Mouse (Mus musculus) midbrain, embryonic 10.5 days (tissue): ENCODE results near the gene Gm3839. TPM values are rescaled to one million over a fixed set of nuclear protein-coding genes. Genes with fewer than 3 reads are reported as not detected.
"Not testable (repeated sequence)": the region's sequence is repeated elsewhere in the genome, so short reads cannot be mapped to it uniquely, and the experiment has no call there.

ENCODE experiments used
- DNase-seq: peaks from one replicate; pipeline ENCODE4 v3.0.0-alpha.2; 2017; ENCODE audit warnings: low spot score
- H3K27ac ChIP-seq: fragments of 300-500 bp; sonication (generic); replicated peaks from 2 replicates; pipeline ENCODE4 v1.5.1; 2016; ENCODE audit warnings: mild to moderate bottlenecking
- H3K27me3 ChIP-seq: fragments of 300-500 bp; sonication (generic); 2 replicates; pipeline ENCODE4 v1.6.1; 2016; ENCODE audit warnings: low read depth, mild to moderate bottlenecking; ENCODE audit not compliant: poor library complexity, severe bottlenecking
- H3K36me3 ChIP-seq: fragments of 300-500 bp; sonication (generic); 2 replicates; pipeline ENCODE4 v1.6.1; 2016; ENCODE audit warnings: mild to moderate bottlenecking, moderate library complexity
- H3K4me1 ChIP-seq: fragments of 300-500 bp; sonication (generic); 2 replicates; pipeline ENCODE4 v1.6.1; 2016
- H3K4me3 ChIP-seq: fragments of 300-500 bp; sonication (generic); 2 replicates; pipeline ENCODE4 v1.5.1; 2016; ENCODE audit warnings: mild to moderate bottlenecking, moderate library complexity
- H3K9me3 ChIP-seq: fragments of 300-500 bp; sonication (generic); replicated peaks from 2 replicates; pipeline ENCODE4 v1.6.1; 2016; ENCODE audit warnings: mild to moderate bottlenecking
- WGBS: fragments of 180-500 bp; shearing (Covaris S2); methylation state at CpG from one replicate; pipeline ENCODE4 v1.1.7; 2016; 5-methylcytosine and 5-hydroxymethylcytosine counted together
- polyA plus RNA-seq: library from polyadenylated mRNA; unstranded; fragments of >200 nt; fragmentation: Nextera tagmentation; extraction: Ambion mirVana; gene quantifications from 2 replicates; pipeline ENCODE4 v1.2.1, GENCODE M21; 2016

Gm3839 gene
- polyA plus RNA-seq, result 2.7 TPM in 2 replicates

- not testable (repeated sequence) for H3K4me1 ChIP-seq, H3K27me3 ChIP-seq, DNase-seq, H3K9me3 ChIP-seq, H3K4me3 ChIP-seq, H3K36me3 ChIP-seq, H3K27ac ChIP-seq
Measured at GRCm38 (mm10) chr14:11356626-11357025, at the start of gene Gm3839. Gm3839 (minus strand) TSS chr14:11356726.

GRCm38 (mm10) chr14:11405661-11406060 lies 49.1 kb upstream of the Gm3839 start:
- Histone ChIP-seq H3K4me3 (no peak overlapping the region), H3K27me3 (peaks cover 1% of the 10 kb centered on the region; the same call in 1 of the 2 replicates), H3K27ac (no peak overlapping the region), H3K9me3 (no peaks in the 10 kb centered on the region), H3K4me1 (no peaks in the 10 kb centered on the region), H3K36me3 (no peaks in the 10 kb centered on the region)
- WGBS, result 86% methylated on average over 9 of the region's 9 CpGs
- DNase-seq, result no peak

GRCm38 (mm10) chr14:11377846-11378245 lies 21.3 kb upstream of the Gm3839 start:
- H3K27ac ChIP-seq, result no peak overlapping the region

GRCm38 (mm10) chr14:11375225-11375624 lies 18.7 kb upstream of the Gm3839 start:
- H3K4me1 ChIP-seq, result no peaks in the 10 kb centered on the region
- H3K36me3 ChIP-seq, result no peaks in the 10 kb centered on the region
- H3K9me3 ChIP-seq, result no peaks in the 10 kb centered on the region
- no peak overlapping the region for H3K4me3 ChIP-seq
- no peak for DNase-seq
- H3K27ac ChIP-seq, result no peak overlapping the region
- WGBS, result 93% methylated on average over 5 of the region's 5 CpGs
- no peaks in the 10 kb centered on the region for H3K27me3 ChIP-seq

More at GRCm38 (mm10) chr14:11377846-11378245, 21.3 kb upstream of the Gm3839 start:
- no peaks in the 10 kb centered on the region for H3K36me3 ChIP-seq
- H3K4me1 ChIP-seq, result no peaks in the 10 kb centered on the region
- H3K4me3 ChIP-seq, result no peak overlapping the region
- DNase-seq, result no peak
- H3K27me3 ChIP-seq, result no peaks in the 10 kb centered on the region
- 94% methylated on average over 3 of the region's 3 CpGs for WGBS
- no peaks in the 10 kb centered on the region for H3K9me3 ChIP-seq

GRCm38 (mm10) chr14:11346086-11346485 lies 10.4 kb downstream of the Gm3839 start:
- Histone ChIP-seq H3K9me3 (no peaks in the 10 kb centered on the region; the same call in 1 of the 2 replicates), H3K4me3 (no peak overlapping the region), H3K36me3 (no peaks in the 10 kb centered on the region), H3K27me3 (no peaks in the 10 kb centered on the region), H3K4me1 (no peaks in the 10 kb centered on the region), H3K27ac (no peak overlapping the region)
- 92% methylated on average over 3 of the region's 3 CpGs for WGBS
- no peak for DNase-seq

GRCm38 (mm10) chr14:11329993-11330392 lies 26.5 kb downstream of the Gm3839 start:
- H3K4me3 ChIP-seq, result no peak overlapping the region
- H3K27ac ChIP-seq, result no peak overlapping the region
- H3K9me3 ChIP-seq, result no peaks in the 10 kb centered on the region
- H3K36me3 ChIP-seq, result no peaks in the 10 kb centered on the region
- no peaks in the 10 kb centered on the region for H3K27me3 ChIP-seq
- DNase-seq, result no peak
- no peaks in the 10 kb centered on the region for H3K4me1 ChIP-seq
- WGBS, result 53% methylated on average over 2 of the region's 2 CpGs

- WGBS, result 39% methylated on average over 2 of the region's 2 CpGs
- no peaks in the 10 kb centered on the region for H3K9me3 ChIP-seq
- DNase-seq, result no peak
- H3K27me3 ChIP-seq, result no peaks in the 10 kb centered on the region
- H3K27ac ChIP-seq, result no peak overlapping the region
- H3K4me1 ChIP-seq, result no peaks in the 10 kb centered on the region
- H3K36me3 ChIP-seq, result no peaks in the 10 kb centered on the region
- H3K4me3 ChIP-seq, result no peak overlapping the region
Measured at GRCm38 (mm10) chr14:11307079-11307478, 49.4 kb downstream of the Gm3839 start.

- DNase-seq, H3K27ac ChIP-seq, H3K27me3 ChIP-seq, H3K36me3 ChIP-seq, H3K4me1 ChIP-seq, H3K4me3 ChIP-seq: not testable (repeated sequence)
- peaks cover 14% of the 10 kb centered on the region for H3K9me3 ChIP-seq
- WGBS, result 88% methylated on average over 3 of the region's 3 CpGs
Measured at GRCm38 (mm10) chr14:11287956-11288355, 68.6 kb downstream of the Gm3839 start.

- Histone ChIP-seq H3K36me3 (no peaks in the 10 kb centered on the region), H3K4me3 (no peak overlapping the region), H3K27ac (no peak overlapping the region), H3K27me3 (no peaks in the 10 kb centered on the region), H3K4me1 (no peaks in the 10 kb centered on the region), H3K9me3 (no peaks in the 10 kb centered on the region)
- WGBS, result 93% methylated on average over 4 of the region's 4 CpGs
- no peak for DNase-seq
Measured at GRCm38 (mm10) chr14:11257161-11257705, 99.3 kb downstream of the Gm3839 start.

- Histone ChIP-seq H3K4me3 (no peak overlapping the region), H3K9me3 (no peaks in the 10 kb centered on the region), H3K27ac (no peak overlapping the region), H3K4me1 (peaks cover 4% of the 10 kb centered on the region), H3K36me3 (no peaks in the 10 kb centered on the region), H3K27me3 (no peaks in the 10 kb centered on the region)
- DNase-seq, result no peak
Measured at GRCm38 (mm10) chr14:11248053-11248452, 108.5 kb downstream of the Gm3839 start.

- Histone ChIP-seq H3K4me3 (no peak overlapping the region), H3K27ac (no peak overlapping the region), H3K9me3 (no peaks in the 10 kb centered on the region), H3K27me3 (no peaks in the 10 kb centered on the region), H3K36me3 (no peaks in the 10 kb centered on the region), H3K4me1 (no peaks in the 10 kb centered on the region)
- no peak for DNase-seq
- 60% methylated on average over 5 of the region's 5 CpGs for WGBS
Measured at GRCm38 (mm10) chr14:11244546-11244945, 112.0 kb downstream of the Gm3839 start.

- Histone ChIP-seq H3K27me3 (no peaks in the 10 kb centered on the region), H3K4me3 (no peak overlapping the region), H3K4me1 (no peaks in the 10 kb centered on the region), H3K36me3 (no peaks in the 10 kb centered on the region), H3K27ac (no peak overlapping the region), H3K9me3 (no peaks in the 10 kb centered on the region)
- 92% methylated on average over 7 of the region's 7 CpGs for WGBS
- no peak for DNase-seq
Measured at GRCm38 (mm10) chr14:11232086-11232485, 124.4 kb downstream of the Gm3839 start.
